Mouse (Mus musculus): ENCODE data around the gene Cfd.
A peak's percentile ranks its signal among the peaks of the same experiment; 100 is the strongest.

Cfd gene

DNA sequence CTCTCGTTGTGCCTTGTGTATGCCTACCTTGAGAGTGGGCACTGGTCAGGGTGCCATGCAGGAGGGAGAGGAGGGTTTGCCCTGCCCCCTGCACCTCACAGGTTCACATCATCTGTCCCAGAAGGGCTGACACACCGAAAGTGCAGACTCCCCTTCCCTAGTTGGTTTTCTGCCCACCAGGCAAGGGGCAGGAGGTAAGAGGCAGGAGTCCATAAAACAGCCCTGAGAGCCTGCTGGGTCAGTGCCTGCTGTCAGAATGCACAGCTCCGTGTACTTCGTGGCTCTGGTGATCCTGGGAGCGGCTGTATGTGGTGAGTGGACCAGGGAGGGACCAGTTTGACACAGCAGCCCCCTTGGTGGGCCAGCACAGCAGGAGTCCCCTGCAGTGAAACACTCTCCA is at the start of gene Cfd:
Gene Cfd, plus strand, starts transcription at position 184 of the 400 bp plus-strand sequence.
- DNase-seq (ENCODE audit: low read depth, low spot score): no peak

DNA sequence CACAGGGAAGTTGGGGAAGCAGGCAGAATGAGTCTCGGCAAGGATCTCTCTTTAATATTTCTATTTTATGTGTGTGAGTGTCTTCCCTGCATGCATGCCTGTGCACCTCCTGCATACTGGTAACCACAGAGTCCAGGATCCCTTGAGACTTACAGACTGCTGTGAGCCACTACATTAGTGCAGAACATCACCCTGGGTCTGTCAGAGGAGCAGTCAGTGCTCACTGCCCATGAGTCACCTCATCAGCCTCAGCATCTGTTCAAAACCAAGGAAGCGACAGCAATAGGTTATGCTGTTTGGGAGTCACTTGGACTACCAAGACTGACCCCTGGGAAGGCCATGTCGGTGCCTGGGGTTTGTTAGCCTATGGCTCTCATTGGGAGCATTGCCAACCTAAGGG is 48.3 kb upstream of the Cfd start:
- DNase-seq (ENCODE audit: low read depth, low spot score): no peak

DNA sequence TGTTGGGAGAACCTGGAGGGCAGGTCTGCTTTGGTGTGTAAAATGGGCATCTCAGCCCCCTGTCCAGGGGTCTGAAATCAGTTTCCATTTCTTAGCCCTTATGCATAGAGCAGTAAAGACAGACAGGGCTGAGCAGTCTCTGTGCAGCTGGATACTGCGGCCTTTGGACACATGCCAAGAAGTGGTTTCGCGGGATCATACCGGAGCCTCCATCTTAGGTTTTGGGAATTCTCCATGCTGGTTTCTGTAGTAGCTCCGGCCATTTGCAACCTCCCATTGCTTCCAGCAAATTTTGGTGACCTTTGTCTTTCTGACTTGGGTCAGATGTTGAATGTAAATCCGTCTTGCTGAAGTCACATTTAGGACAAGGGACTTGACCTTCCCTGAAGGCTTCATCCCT is 47.2 kb upstream of the Cfd start:
- no peak for DNase-seq (ENCODE audit: low read depth, low spot score)

DNA sequence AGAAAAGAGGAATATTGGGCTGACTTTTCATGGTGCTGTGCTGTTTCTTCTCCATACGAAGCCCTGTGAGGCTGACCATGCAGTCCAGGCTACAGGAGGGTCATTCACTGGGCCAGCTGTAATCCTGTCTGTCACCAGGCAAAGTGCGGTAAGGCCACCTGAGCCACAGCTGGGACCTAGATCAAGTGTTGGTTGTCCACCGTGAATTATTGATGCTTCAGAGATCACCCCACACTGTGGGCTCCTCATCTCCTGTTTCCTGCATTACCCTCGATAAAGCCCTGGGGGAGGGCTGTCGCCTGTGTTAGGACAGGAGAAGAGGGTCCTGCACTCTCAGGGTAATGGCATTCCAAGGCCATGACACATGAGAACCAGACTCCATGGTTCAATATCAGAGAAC is 44.1 kb upstream of the Cfd start:
- DNase-seq (ENCODE audit: low read depth, low spot score): no peak

DNA sequence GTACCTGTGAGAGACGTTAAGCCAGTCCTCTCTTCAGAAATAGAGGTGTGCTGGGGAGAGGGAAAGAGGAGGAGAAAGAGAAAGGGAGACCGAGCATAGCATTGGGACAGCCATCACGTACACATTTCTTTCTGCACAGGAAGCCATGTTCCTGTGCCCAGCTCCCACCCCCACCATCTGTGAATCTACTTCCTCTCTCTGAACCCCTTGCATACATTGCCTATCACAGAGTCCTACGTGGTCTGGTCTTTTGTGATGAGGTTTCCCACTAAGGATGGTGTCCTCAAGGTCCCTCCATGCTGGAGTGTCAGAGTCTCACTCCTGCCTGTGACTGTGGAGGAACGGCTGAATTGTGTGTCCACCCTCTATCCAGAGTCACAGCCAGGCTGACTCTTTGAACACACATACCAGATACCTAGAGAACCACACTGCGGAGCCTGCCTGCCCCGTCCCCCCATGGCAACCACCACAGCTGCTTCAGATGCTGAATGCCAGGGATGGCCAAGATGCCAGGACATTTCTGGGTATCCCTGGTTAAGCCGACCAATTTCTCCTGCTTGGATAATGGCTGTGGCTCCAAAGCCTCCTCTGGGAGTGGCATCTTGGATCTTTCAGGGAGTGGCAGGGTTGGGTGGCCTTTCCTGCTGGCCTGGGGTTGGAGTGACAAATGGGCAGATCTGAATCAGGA is 40.6 kb upstream of the Cfd start:
- DNase-seq (ENCODE audit: low read depth, low spot score): no peak

DNA sequence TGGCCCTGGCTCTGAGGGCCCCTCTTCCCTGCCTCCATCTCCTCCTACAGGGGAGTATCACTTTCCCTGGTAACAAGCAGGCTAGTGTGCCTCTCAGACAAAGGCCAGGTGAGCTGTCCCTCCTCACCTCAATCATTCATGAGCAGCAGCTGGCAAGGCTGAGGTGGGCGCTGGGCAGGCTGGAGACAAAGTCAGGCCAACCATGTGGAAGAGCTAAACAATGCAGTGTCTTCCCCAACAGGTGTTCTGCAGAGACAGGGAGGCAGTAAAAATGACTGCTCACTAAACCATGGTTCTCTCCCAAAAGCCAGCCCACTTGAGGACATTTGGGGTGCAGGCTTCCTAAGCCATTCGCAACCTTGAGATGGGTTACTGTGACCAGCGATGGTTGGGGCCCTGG is 39.0 kb upstream of the Cfd start:
- DNase-seq (ENCODE audit: low read depth, low spot score): no peak

DNA sequence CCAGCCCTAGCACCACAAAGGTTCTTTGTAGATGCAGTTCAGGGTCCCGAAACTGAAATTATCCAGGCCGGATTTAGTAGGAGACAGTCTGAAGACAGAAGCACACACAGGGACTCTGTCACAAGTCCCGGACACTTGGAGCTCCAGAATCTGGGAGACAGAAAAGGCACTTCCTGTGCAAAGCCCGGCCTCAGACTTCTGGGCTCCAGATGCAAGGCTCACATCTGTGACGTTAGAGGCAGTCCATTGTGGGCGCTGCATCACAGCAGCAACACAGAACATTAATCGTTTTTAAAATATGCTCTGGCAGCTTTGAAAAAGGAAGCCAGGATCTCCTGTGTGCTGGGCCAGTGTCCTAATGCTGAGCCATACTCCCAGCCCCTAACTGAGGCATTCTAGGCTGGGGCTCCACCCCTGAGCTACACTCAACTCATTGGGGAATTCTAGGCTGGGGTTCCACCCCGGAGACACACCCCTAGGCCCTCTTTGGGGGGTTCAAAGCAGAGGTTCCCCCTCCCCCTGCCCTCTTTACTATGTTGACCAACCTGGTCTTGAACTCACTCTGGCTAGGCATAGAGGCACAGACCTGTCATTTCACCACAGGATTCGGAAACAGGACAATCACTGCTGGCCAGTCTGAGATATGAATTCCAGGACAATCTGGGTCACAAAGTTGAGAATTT is 38.4 kb upstream of the Cfd start:
- no peak for DNase-seq (ENCODE audit: low read depth, low spot score)

DNA sequence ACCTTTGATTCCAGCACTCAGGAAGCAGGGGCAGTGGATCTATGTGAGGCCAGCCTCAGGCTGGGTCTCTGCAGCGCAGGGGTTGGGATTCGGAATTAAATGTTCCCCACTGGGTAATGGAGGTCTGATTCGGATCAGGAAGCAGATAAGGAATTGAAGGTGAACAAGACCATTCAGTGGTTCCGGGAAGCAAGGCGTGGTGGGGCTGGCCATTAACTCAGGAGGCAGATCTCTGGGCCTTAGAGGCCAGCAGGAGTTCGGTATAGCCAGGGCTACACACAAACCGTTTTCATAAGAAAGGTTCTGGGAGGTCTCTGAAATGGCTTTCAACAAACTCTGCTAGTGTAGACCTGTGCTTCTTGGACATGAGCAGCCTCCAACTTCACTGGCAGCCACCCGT is 37.8 kb upstream of the Cfd start:
- no peak for DNase-seq (ENCODE audit: low read depth, low spot score)

DNA sequence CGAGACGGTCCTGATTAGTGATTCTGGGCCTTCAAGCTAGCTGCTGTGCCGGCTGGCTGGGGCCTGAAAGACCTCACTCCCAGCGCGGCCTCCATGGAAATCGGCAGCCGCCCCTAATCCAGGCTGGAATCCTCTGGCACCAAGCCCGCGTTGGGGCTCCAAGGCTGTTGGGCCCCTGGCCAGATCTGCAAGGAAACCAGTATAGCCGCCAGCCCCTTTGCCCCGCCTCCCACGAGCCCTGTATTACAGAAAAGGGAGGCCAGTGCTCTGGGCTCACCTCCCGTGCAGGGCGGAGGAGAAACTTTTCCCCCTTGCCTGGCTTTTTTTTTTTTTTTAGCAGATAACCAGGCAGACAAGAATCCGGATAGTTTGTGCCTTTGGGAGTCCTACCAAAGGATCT is 37.3 kb upstream of the Cfd start:
- peak; percentile 57 for DNase-seq (ENCODE audit: low read depth, low spot score)

DNA sequence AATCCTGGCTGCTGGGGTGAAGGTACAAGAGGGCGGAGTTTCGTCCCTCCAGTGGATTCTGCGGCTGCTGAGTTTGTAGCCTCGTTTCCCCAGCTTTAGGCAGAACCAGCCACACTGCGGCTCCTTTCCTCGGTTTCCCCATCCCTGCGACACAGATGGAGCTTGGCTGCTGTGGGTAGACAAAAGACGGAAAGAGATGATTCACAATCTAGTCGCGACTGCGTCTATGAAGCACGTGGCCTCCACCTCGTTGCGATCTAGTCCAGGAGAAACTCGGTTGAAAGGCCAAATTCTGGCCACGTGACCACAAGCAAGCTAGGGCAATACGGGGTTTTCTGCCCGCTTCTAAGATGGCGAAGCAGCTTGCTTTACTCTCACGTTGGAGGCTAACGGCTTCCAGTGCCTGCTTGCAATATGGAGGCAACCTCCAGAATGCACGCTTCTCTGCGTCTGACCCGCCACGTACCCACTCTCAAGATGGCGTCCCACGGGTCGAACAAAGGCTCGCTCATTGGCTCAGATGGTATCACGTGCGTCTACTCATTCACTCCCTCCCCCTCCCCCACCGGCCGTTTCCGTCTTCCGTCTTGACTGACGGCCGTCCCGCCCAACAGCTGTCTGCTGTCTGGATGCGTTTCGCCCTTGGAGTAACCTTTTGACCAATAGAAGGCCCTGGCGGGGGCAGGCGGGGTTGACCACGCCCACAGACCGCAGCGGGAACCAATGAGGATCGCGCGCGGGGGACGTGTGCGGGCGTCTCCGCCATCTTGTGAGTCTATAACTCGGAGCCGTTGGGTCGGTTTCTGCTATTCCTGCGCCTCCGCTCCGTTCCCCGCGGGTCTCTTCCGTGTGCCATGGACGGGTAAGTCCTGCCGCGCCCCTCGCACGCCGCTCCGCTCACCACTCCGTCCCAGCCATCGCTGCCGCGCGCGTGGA is 36.5 kb upstream of the Cfd start, which contains the start of gene Ptbp1:
Gene Ptbp1, plus strand, starts transcription at position 568 of the 936 bp plus-strand sequence.
- DNase-seq (ENCODE audit: low read depth, low spot score): peak; percentile 100

DNA sequence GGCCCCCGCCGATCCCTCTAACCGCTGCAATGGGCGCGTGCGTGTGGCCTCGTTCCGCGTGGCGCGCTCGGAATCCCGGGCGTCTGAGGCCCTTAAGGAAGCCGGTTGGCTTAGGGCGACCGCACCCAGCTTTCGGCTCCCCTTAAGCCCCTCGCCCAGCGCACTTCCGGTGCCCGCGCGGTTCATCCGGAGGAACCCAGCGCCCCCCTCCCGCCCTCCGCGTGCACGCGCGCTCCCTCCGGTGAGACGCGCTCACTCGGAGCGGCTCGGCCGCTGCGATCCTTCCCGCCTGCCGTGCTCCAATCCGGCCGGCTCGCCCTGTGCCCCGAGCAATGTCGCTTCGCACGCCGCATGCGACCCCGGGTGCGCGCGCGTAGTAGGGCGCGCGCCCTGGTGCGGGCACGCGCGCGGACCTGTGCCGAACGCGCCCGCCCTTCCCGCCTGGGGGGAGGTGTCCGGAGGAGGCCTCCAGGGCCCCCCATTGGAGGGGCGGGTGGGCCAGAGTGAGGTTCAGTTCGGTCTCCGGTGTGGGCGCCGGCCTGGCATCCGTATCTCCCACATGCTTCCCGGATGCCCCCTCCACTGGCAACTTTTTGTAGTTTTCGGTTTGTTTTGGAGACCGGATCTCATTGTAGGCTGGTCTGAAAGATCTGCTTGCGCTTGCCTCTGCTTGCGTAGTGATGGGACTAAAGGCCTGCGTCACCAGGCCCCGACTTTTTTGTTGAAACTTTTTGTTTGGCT is 35.7 kb upstream of the Cfd start:
- DNase-seq (ENCODE audit: low read depth, low spot score): peak; percentile 61

DNA sequence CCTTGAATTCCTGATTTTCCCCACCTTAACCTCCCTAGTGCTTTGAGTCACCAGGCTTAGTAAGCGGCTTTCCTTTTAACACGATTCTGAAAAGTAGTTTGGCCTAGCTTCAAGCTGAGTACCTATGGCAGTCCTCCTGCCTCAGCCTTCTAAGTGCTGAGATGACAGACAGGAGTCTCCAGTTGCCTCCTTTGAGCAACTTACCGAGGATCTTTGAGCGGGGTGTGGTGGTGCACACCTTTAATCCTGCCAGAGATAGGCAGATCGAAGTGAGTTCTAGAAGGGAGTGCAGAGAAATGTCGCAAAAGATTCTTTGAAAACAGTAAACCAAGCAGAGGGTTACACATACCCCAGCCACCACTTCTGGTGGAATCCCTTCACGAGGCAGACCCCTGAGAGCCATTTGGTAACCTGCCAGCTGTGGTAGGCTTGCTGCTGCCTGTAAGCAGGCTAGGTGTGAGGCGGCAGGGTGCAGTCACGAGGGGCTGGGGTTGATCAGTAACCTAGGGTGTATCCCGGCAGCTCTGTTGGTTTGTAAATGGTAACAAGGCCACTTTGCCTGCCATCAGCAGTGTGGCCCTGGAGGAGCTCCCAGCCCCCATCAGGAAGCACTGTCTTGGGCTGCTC is 35.0 kb upstream of the Cfd start:
- no peak for DNase-seq (ENCODE audit: low read depth, low spot score)

DNA sequence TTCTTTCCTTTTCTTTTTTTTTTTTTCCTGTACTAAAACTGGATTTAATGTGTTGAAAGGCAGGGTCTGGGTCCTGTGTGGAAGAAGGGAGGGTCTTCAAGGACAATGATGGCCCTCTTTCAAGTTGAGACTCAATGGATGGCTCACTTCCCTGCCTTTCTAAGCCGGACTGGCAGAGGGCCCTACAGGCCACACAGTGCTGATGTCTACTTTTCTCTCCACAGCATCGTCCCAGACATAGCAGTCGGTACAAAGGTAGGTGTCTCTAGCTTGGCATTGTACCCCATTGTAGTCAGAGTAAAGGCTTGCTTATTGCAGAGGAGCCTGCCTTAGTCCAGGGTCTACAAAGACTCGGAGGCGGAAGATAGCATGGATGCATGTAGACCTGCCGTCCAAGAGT is 34.4 kb upstream of the Cfd start:
- no peak for DNase-seq (ENCODE audit: low read depth, low spot score)

DNA sequence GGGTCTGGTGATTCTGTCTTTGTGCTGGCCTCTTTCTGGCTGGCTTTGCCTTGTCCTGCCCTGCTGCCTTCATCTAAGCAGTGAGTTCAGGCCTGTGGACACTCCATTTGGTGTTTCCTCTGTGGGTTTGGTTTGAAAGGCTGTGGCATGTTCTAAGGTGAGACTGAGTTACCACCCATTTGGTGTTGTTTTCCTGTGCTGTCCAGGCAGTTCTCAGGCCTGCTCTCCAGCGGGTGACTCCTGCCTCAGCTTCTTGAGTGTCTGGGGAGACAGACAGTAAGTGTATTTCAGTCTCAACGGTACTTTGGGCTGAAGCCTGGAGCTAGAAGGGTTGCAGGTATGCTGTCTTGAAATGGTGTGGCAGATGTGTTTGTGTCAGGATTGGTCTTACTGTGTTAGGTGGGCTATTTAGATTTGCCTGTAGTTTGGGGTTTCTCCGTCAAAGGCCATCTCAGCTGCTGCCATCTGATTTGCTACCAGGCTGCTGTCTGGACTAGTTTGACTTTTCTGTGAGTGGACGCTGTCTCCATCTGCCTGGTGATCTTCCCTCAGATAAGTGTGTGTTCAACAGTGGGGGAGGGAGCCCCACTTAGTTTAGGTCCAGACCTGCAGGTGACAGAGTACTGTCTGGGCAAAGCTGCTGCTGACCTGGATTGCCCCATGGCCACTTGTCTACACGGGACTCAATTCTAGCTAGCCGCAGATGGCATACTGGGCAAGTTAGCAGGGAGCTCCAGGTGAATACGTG is 33.8 kb upstream of the Cfd start:
- no peak for DNase-seq (ENCODE audit: low read depth, low spot score)

DNA sequence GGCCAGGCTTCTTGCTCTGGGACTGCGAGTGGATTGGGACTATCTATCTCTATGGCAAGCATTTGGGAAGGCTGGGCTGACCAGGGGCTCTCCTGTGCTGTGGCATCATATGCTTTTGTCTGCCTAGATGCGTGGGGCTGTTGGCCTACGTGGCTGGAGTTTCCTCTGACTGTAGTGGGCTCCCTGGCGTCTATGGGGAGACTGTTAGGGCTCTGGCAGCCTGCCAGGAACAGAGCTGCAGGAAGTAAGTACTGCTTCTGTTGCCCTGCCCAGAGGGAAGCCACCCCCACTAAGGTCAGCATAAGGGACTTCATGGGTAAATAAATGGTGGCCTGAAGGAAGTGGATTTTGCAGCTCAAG is 33.2 kb upstream of the Cfd start:
- no peak for DNase-seq (ENCODE audit: low read depth, low spot score)

DNA sequence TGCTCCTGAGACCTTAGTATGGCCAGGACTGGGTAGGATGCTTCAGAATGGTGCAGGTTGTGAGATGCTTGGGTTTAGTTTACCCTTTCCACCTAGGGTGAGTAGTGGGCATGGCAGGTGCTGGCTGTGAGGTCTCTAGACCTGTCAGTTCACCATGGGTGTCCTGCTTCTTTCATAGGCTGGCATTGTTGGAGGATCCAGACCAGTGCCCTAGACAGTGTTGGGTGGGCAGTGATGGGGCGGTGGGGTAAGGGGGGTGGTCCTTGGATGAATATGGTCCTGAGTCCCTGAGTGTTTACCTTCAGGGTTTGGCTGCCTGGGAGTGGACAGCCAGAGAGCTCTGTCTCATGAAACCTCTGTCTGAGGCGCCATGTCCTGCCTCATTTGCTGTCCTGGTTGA is 32.8 kb upstream of the Cfd start:
- no peak for DNase-seq (ENCODE audit: low read depth, low spot score)

DNA sequence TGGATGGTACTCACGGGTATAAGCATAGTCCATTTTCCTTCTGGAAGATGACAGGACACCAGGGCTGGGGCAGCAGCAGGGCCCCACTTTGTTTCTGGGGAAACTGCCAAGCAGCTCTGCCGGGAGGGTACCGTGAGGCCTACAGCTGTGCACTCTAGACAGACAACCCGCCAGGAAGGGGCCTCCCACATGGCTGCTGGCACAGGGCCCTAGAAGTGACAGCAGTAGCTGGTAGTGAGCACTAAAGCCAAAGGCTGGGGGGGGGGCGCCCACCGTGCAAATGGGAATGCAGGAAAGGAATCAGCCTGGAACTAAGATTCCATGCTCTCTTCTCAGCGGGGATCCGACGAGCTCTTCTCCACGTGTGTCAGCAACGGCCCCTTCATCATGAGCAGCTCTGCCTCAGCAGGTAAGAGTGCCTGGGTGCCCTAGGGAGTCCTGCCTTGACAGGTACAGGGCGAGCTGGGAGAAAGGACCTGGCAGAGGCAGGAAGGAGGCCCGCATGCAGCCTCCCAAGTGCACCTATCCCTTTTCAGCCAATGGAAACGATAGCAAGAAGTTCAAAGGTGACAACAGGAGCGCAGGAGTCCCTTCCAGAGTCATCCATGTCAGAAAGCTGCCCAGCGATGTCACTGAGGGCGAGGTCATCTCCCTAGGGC is 32.1 kb upstream of the Cfd start:
- no peak for DNase-seq (ENCODE audit: low read depth, low spot score)

DNA sequence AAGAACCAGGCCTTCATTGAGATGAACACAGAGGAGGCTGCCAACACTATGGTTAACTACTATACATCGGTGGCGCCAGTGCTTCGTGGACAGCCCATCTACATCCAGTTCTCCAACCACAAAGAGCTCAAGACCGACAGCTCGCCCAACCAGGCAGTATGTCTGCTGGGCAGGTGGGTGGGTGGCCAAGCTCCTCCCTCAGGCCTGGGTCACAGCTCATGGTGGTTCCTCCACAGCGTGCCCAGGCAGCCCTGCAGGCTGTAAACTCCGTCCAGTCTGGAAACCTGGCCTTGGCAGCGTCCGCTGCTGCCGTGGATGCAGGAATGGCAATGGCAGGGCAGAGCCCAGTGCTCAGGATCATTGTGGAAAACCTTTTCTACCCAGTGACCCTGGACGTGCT is 31.5 kb upstream of the Cfd start:
- DNase-seq (ENCODE audit: low read depth, low spot score): no peak

DNA sequence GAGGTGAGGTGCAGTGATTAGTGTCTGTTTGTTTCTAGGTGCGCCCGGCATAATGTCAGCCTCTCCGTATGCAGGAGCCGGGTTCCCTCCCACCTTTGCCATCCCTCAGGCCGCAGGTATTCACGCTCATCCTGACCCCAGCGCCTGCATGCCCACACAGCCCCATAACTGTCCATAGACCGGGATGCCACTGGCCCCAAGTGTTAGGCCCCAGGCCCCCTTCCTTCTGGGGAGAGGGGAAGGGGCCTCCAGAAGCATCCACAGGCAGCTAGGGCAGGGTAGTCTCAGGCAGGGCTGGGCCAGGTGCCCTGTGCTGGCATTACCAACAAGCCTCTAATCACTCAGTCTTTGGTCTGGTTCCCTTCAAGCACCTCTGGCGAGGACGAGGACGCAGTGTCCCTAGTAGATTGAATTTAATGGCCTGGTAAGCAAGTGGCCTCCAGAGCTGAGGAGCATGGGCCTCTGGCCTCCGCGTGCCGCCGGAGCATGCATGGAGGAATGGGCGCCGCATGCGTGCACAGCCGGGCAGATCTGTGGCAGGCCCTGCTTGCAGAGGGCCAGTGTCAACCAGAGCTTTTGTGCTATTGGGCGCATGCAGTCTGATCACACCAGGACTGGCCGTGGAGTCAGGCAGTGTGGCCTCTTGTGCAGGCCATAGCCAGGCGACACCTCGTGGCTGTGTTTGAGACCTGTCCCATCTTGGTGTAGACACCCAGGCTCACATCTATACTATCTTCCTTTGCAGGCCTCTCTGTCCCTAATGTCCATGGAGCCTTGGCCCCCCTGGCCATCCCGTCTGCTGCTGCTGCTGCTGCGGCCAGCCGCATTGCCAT is 30.4 kb upstream of the Cfd start:
- no peak for DNase-seq (ENCODE audit: low read depth, low spot score)
